Mouse (Mus musculus) E14TG2a.4 (cell line): Measurements from ENCODE around the gene Tmem63b.

Experiments used
- H3K27me3 ChIP-seq: 2 replicates; pipeline ENCODE4 v1.6.1; 2014; ENCODE audit warnings: low read length, control low read depth; ENCODE audit not compliant: insufficient read depth
- H3K36me3 ChIP-seq: 2 replicates; pipeline ENCODE4 v1.6.1; 2014; ENCODE audit warnings: low read length, control low read depth; ENCODE audit not compliant: insufficient read depth
- H3K4me1 ChIP-seq: replicated peaks from 2 replicates; pipeline ENCODE4 v1.6.1; 2014; ENCODE audit warnings: low read depth, low read length, control low read depth
- H3K4me3 ChIP-seq: replicated peaks from 2 replicates; pipeline ENCODE4 v1.5.1; 2014; ENCODE audit warnings: mild to moderate bottlenecking, low read length
- H3K9me3 ChIP-seq: 2 replicates; pipeline ENCODE4 v1.6.1; 2014; ENCODE audit warnings: low read length, control low read depth
- CTCF ChIP-seq: conservative IDR thresholded peaks from 2 replicates; pipeline ENCODE4 v1.5.1; 2014; ENCODE audit warnings: low read length
- NANOG ChIP-seq: IDR thresholded peaks from 2 replicates; pipeline ENCODE4 v1.6.1; 2014; ENCODE audit warnings: borderline replicate concordance, low read length, mixed read lengths
- POU5F1 ChIP-seq: IDR thresholded peaks from 2 replicates; pipeline ENCODE4 v1.6.1; 2014; ENCODE audit warnings: low read length, borderline replicate concordance

Gene Tmem63b

DNA sequence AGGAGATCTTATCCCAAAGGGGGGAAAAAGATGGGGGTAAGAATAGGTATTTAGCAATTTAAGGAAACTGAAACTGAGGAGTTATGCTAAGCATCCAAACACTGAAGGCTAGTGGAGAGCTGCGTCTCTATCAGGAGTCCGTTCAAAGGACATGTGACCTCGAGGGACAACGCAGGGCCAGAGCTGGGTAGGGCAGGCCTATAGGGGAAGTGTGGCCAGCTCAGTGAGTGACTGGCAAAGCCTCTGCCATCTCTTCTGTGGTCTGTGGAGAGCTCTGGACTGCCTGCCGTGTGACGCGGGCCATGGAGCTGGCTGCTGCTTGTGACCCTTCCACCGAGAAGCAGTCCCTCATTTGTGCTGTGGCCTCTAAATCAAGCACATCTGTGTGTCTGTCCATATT lies 23.7 kb upstream of the Tmem63b start:
- no peak for TF ChIP-seq POU5F1
- TF ChIP-seq NANOG = no peak
- TF ChIP-seq CTCF = no peak
- no peaks in the 10 kb centered on the region for H3K9me3 ChIP-seq
- H3K4me1 ChIP-seq = peaks cover 4% of the 10 kb centered on the region; the same call in 1 of the 2 replicates
- H3K27me3 ChIP-seq = peaks cover 18% of the 10 kb centered on the region
- H3K36me3 ChIP-seq = no peaks in the 10 kb centered on the region
- no peak overlapping the region for H3K4me3 ChIP-seq

DNA sequence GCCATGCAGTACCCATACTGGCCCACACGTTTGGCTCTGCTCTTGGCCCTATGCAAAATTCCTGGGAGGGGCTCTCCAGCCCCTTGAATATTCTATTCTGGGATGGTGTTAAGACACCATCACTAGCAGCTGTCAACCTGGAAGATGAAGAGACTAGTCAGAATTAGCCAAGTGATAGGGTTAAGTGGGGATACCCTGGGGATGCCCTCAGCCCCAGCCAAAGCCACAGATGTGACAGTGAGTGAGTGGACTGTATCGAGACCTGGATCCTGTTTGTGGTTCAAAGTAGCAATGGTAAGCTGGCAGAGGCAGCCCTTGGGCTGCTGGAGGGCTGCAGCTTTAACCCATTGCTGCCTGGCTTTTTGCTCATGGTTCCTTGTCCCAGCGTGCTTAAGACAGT lies 23.1 kb upstream of the Tmem63b start:
- H3K4me1 ChIP-seq = peaks cover 4% of the 10 kb centered on the region; the same call in 1 of the 2 replicates
- H3K4me3 ChIP-seq = no peak overlapping the region
- no peaks in the 10 kb centered on the region for H3K36me3 ChIP-seq
- peaks cover 18% of the 10 kb centered on the region for H3K27me3 ChIP-seq
- no peaks in the 10 kb centered on the region for H3K9me3 ChIP-seq
- TF ChIP-seq POU5F1 (no peak), NANOG (no peak), CTCF (no peak)

DNA sequence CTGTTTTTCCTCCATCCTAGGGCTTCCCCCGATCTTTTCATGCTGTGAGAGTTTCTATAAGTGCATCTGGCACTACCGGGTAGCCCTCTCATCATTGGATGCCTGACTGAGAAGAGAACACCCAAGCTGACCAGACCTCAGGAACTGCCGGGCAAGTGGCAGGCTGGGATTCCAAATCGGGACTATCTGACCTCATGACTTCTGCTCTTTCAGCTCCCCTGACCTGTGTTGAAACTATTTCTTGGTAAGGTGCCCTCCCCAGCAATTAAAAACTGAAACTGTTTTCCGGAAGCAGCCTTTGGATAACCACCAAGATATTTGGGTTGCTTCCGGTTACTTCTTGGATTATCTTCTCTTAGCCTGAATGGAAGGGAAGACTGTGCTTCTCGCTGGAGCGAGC lies 21.5 kb upstream of the Tmem63b start:
- Histone ChIP-seq H3K4me1 (peaks cover 9% of the 10 kb centered on the region), H3K9me3 (no peaks in the 10 kb centered on the region), H3K27me3 (peaks cover 18% of the 10 kb centered on the region), H3K36me3 (no peaks in the 10 kb centered on the region), H3K4me3 (no peak overlapping the region)
- TF ChIP-seq CTCF = no peak
- no peak for TF ChIP-seq NANOG
- no peak for TF ChIP-seq POU5F1

DNA sequence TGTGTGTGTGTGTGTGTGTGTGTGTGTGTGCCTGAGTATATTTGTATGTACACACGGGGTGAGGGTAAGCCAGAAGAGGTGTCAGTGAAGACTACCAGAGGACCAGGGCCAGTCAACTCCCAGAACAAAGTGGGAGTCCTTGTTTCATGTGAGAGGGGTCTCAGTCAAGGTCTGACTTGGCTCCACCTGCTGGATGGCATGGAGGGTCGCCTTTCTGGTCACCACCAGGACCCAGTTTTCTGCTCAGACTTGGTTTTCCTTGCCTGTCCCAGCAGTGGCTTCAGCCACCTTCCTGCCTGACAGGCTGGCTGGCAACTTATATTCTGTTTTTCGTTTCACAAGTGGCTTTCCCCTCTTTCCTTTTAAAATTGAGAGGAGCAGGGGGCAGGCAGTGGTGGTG lies 20.7 kb upstream of the Tmem63b start:
- no peak overlapping the region for H3K4me3 ChIP-seq
- peaks cover 18% of the 10 kb centered on the region for H3K27me3 ChIP-seq
- no peaks in the 10 kb centered on the region for H3K9me3 ChIP-seq
- TF ChIP-seq POU5F1 (no peak), CTCF (0 out of 2 replicates have a peak, but pooled peaks have one; percentile 14), NANOG (no peak)
- H3K4me1 ChIP-seq = peaks cover 12% of the 10 kb centered on the region
- H3K36me3 ChIP-seq = no peaks in the 10 kb centered on the region

DNA sequence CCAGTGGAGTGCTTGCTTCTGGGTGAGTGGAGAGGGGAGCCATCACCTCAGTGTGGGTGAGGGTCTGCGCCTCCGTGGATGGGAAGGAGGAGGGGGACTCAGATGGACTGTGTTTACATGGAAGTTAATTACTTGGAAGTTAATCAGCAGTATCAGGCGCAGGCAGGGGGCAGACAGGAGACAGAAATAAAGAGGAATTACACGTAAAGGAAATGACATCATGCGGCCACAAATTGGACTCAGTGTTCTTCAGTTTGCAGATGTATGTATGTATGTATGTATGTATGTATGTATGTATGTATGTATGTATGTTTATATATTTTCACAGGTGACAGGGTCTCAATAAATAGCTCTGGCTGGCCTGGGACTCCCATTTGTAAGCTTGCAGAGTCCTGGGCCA lies 20.1 kb upstream of the Tmem63b start:
- Histone ChIP-seq H3K9me3 (no peaks in the 10 kb centered on the region), H3K36me3 (no peaks in the 10 kb centered on the region), H3K27me3 (peaks cover 18% of the 10 kb centered on the region), H3K4me3 (no peak overlapping the region), H3K4me1 (peaks cover 13% of the 10 kb centered on the region)
- TF ChIP-seq NANOG (no peak), POU5F1 (no peak)

DNA sequence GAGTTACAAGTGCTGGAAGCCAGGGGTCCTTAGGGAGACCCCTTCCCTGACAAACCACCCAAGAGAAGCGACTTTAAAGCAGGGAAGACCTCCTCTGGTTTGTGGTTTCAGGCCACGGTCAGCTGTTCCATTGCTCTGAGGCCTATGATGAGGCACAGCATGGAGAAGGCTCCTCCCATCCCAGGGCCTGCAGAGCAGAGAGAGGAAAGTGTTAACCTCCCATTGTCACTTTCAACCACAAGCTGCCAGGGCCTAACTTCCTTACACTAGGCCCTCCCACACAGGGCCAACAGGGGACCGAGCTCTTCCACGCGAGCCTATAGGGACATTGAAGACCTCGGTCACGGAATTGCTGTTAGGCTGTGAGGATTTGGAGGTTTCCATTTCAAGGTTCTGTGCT lies 16.5 kb upstream of the Tmem63b start:
- Histone ChIP-seq H3K4me3 (no peak overlapping the region), H3K9me3 (no peaks in the 10 kb centered on the region)
- TF ChIP-seq POU5F1 (no peak), CTCF (no peak)

DNA sequence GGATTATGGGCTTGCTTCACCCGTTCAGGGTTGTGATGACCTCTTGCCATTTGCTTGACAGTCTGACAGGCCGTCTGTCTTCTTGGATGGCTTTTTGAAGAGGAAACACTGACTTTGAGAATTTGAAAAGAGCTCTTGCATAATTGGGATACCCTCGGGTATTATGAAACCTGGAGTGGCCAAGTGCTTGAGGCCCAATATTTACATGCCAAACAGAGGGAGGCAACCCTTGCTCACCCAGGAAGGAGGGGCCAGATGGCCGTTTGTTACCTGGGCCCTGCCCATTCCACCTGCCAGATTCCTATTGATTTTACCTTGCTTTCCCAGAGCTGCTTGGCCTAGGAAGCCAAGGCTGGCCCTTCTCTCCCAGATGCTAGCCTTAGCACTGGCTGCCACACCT lies 15.5 kb upstream of the Tmem63b start:
- no peak for TF ChIP-seq NANOG
- no peak for TF ChIP-seq POU5F1
- no peak for TF ChIP-seq CTCF
- no peaks in the 10 kb centered on the region for H3K9me3 ChIP-seq

More for the DNA sequence above, 16.5 kb upstream of the Tmem63b start:
- Histone ChIP-seq H3K4me1 (peaks cover 38% of the 10 kb centered on the region), H3K27me3 (peaks cover 4% of the 10 kb centered on the region; the same call in 1 of the 2 replicates), H3K36me3 (peaks cover 15% of the 10 kb centered on the region)

DNA sequence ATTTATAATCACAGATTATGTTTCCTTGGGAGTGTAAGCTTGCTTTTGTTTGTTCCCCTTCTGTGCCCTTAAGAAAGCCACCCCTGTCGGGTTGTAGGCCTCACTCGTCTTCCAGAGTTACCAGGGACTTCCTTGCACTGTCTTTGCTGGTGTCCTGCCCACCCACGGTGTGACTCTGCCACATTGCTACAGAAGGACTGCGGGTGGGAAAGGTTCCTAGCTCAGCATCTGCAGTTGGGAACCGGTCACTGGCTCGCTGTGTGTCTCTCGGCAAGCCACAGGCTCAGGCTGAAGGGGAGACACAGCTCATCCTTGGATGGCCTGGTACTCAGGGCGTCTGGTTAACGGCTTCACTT lies 14.5 kb upstream of the Tmem63b start:
- Histone ChIP-seq H3K36me3 (peaks cover 21% of the 10 kb centered on the region), H3K4me3 (no peak overlapping the region), H3K4me1 (peaks cover 55% of the 10 kb centered on the region), H3K9me3 (no peaks in the 10 kb centered on the region), H3K27me3 (no peaks in the 10 kb centered on the region)
- TF ChIP-seq CTCF = no peak
- no peak for TF ChIP-seq NANOG
- TF ChIP-seq POU5F1 = no peak

More for the DNA sequence above, 15.5 kb upstream of the Tmem63b start:
- Histone ChIP-seq H3K27me3 (no peaks in the 10 kb centered on the region), H3K4me3 (no peak overlapping the region), H3K36me3 (peaks cover 21% of the 10 kb centered on the region), H3K4me1 (peaks cover 45% of the 10 kb centered on the region)

DNA sequence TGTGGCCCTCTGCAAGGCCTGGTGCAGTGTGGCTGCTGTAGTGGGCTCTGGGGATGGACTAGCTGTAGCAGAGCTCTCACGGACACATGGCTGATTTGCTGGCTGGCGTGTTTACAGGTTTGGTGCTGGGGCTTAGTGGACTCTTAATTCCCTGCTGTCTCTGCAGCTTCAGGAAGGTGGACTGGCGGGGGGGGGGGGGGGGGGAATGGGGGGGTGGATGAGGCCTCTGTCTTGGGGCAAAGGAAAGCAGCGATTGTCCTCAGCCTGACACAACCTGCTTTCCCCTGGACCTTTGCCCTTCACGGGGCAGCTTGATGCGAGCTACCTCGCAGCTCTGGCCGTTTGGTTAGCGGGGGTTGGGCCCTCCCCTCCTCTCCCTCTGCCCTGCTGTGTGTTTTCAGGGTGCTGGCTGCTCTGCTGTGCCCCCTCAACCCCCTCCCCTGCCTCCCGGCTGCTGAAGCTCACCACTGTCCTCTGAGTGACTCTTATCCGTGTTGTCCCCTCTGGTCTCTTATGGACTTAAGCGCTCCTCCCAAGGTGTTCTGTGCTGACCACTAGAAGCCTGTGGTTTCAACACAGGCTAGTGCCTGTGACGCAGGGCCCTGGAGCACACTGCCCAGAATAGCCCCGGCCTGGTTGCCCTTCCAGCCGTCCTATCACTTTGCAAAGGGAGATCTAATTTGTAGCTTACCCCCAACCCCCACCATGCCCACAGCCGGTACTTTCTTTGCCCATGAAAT lies 14.0 kb upstream of the Tmem63b start:
- Histone ChIP-seq H3K4me1 (peaks cover 59% of the 10 kb centered on the region), H3K36me3 (peaks cover 21% of the 10 kb centered on the region), H3K9me3 (no peaks in the 10 kb centered on the region), H3K4me3 (peak overlapping the region; percentile 29; the same call in 1 of the 2 replicates), H3K27me3 (no peaks in the 10 kb centered on the region)
- TF ChIP-seq POU5F1 = no peak
